Mouse (Mus musculus) midbrain, embryonic 15.5 days (tissue): Measurements from ENCODE around the gene Eif4e3. TPM values are rescaled to one million over a fixed set of nuclear protein-coding genes. Genes with fewer than 3 reads are reported as not detected.

Experiments used
- ATAC-seq: fragments of 200-750 bp; cut with Nextera tagmentation; replicated peaks from 2 replicates; pipeline ENCODE4 v1.8.0; 2017; ENCODE audit warnings: moderate TSS enrichment
- H3K27ac ChIP-seq: fragments of 300-500 bp; sonication (generic); 2 replicates; pipeline ENCODE4 v1.5.1; 2015; ENCODE audit warnings: mild to moderate bottlenecking, inconsistent platforms
- H3K27me3 ChIP-seq: fragments of 300-500 bp; sonication (generic); replicated peaks from 2 replicates; pipeline ENCODE4 v1.6.1; 2015; ENCODE audit warnings: inconsistent platforms
- H3K36me3 ChIP-seq: fragments of 300-500 bp; sonication (generic); replicated peaks from 2 replicates; pipeline ENCODE4 v1.6.1; 2015; ENCODE audit warnings: inconsistent platforms
- H3K4me1 ChIP-seq: fragments of 300-500 bp; sonication (generic); 2 replicates; pipeline ENCODE4 v1.6.1; 2015; ENCODE audit warnings: inconsistent platforms
- H3K4me2 ChIP-seq: fragments of 300-500 bp; sonication (generic); 2 replicates; pipeline ENCODE4 v1.6.1; 2015; ENCODE audit warnings: inconsistent platforms, mild to moderate bottlenecking, moderate library complexity
- H3K4me3 ChIP-seq: fragments of 300-500 bp; sonication (generic); 2 replicates; pipeline ENCODE4 v1.5.1; 2015; ENCODE audit warnings: mild to moderate bottlenecking, inconsistent platforms
- H3K9ac ChIP-seq: fragments of 300-500 bp; sonication (generic); 2 replicates; pipeline ENCODE4 v1.6.1; 2015; ENCODE audit warnings: mild to moderate bottlenecking, inconsistent platforms
- H3K9me3 ChIP-seq: fragments of 300-500 bp; sonication (generic); 2 replicates; pipeline ENCODE4 v1.6.1; 2016; ENCODE audit warnings: inconsistent platforms
- WGBS: fragments of 180-500 bp; shearing (Covaris S2); methylation state at CpG from one replicate; pipeline ENCODE4 v1.1.7; 2015; ENCODE audit warnings: mixed read lengths; 5-methylcytosine and 5-hydroxymethylcytosine counted together
- polyA plus RNA-seq: library from polyadenylated mRNA; unstranded; fragments of >200 nt; fragmentation: Nextera tagmentation; extraction: Ambion mirVana; gene quantifications from 2 replicates; pipeline ENCODE4 v1.2.1, GENCODE M21; 2015

The Eif4e3 gene
- polyA plus RNA-seq, 1 experiment from 2014 or later, result 8.6 TPM

- peak; percentile 81 for ATAC-seq
- Histone ChIP-seq H3K9me3 (no peaks in the 10 kb centered on the region), H3K36me3 (no peaks in the 10 kb centered on the region), H3K4me3 (no peak overlapping the region), H3K4me1 (peaks cover 11% of the 10 kb centered on the region), H3K4me2 (peak overlapping the region; percentile 42; the same call in 1 of the 2 replicates), H3K27ac (peak overlapping the region; percentile 53), H3K27me3 (peaks cover 6% of the 10 kb centered on the region), H3K9ac (0 out of 2 replicates have a peak overlapping the region, but pooled peaks have one; percentile 20)
- WGBS, result 17% methylated on average over 5 of the region's 5 CpGs
Measured at GRCm38 (mm10) chr6:99599229-99599628, 67.3 kb downstream of the Eif4e3 start.

DNA sequence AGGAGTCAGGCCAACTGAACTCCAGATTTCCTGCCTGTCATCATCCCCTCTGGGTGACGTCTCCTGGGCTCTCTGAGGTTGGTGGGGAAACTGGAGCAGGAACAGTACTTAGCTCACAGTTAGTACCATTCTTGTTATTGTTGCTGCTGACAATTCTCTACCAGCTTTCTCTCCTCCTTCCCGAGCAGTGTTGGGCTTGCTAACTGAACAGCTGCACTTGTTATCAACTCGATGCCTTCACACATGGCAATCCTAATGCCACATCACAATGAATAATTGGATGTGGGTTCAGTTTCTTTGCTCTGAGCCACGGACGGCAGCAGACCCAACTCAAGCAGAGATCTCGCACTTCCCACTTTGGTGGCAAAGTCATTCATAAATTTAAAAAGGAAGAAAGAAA, 89.5 kb downstream of the Eif4e3 start:
- no peak overlapping the region for H3K4me2 ChIP-seq
- H3K9ac ChIP-seq, result no peak overlapping the region
- no peaks in the 10 kb centered on the region for H3K27me3 ChIP-seq
- no peaks in the 10 kb centered on the region for H3K9me3 ChIP-seq
- H3K4me1 ChIP-seq, result no peaks in the 10 kb centered on the region
- ATAC-seq, result no peak
- no peak overlapping the region for H3K4me3 ChIP-seq
- no peaks in the 10 kb centered on the region for H3K36me3 ChIP-seq
- H3K27ac ChIP-seq, result no peak overlapping the region
- WGBS, result 71% methylated on average over 6 of the region's 6 CpGs

- Histone ChIP-seq H3K36me3 (no peaks in the 10 kb centered on the region), H3K9me3 (no peaks in the 10 kb centered on the region), H3K4me2 (no peak overlapping the region), H3K4me3 (no peak overlapping the region), H3K4me1 (no peaks in the 10 kb centered on the region), H3K9ac (no peak overlapping the region), H3K27me3 (no peaks in the 10 kb centered on the region), H3K27ac (no peak overlapping the region)
- ATAC-seq, result no peak
- WGBS, result 90% methylated on average over 6 of the region's 6 CpGs
Measured at GRCm38 (mm10) chr6:99575633-99576032, 90.9 kb downstream of the Eif4e3 start.

Other genes starting within 250 kb of the Eif4e3 start
- gene Foxp1, start 144.1 kb downstream of the Eif4e3 start, polyA plus RNA-seq, result 84.1 and 85.2 TPM in 2 replicates
- gene Gm20696, start within 50 bp of the Eif4e3 start, polyA plus RNA-seq, result 2.9 and 4.7 TPM in 2 replicates
- 21.4 and 24.6 TPM in 2 replicates for gene Gpr27, start 25.9 kb upstream of the Eif4e3 start, polyA plus RNA-seq
- gene Prok2, start 59.6 kb upstream of the Eif4e3 start, polyA plus RNA-seq, result 0.54 and 0.71 TPM in 2 replicates